Mouse (Mus musculus): ENCODE measurements around the gene Aak1. TPM values are rescaled to one million over a fixed set of nuclear protein-coding genes. Genes with fewer than 3 reads are reported as not detected.

The Aak1 gene
- polyA plus RNA-seq, 1 experiment from 2014 or later, result 33.5 TPM

GRCm38 (mm10) chr6:86956206-86956605 is 106.9 kb downstream of the Aak1 start:
- H3K36me3 ChIP-seq, result peaks cover 75% of the 10 kb centered on the region

GRCm38 (mm10) chr6:86959006-86959405 is 109.7 kb downstream of the Aak1 start:
- Histone ChIP-seq H3K4me2 (no peak overlapping the region), H3K27me3 (replicated peaks) (no peaks in the 10 kb centered on the region), H3K36me3 (peaks cover 79% of the 10 kb centered on the region), H3K9me3 (replicated peaks) (no peaks in the 10 kb centered on the region), H3K4me1 (replicated peaks) (no peaks in the 10 kb centered on the region), H3K27ac (ENCODE audit: poor library complexity, severe bottlenecking) (no peak overlapping the region), H3K9ac (no peak overlapping the region), H3K4me3 (no peak overlapping the region)
- 86% methylated on average over 1 of the region's 1 CpGs for WGBS
- ATAC-seq (ENCODE audit: insufficient number of reproducible peaks, low FRiP score), result no peak

More at GRCm38 (mm10) chr6:86956206-86956605, 106.9 kb downstream of the Aak1 start:
- H3K4me2 ChIP-seq, result no peak overlapping the region
- no peaks in the 10 kb centered on the region for H3K4me1 ChIP-seq (replicated peaks)
- H3K27me3 ChIP-seq (replicated peaks), result no peaks in the 10 kb centered on the region
- H3K27ac ChIP-seq (ENCODE audit: poor library complexity, severe bottlenecking), result no peak overlapping the region
- no peak for ATAC-seq (ENCODE audit: insufficient number of reproducible peaks, low FRiP score)
- no peak overlapping the region for H3K9ac ChIP-seq
- H3K4me3 ChIP-seq, result no peak overlapping the region
- H3K9me3 ChIP-seq (replicated peaks), result no peaks in the 10 kb centered on the region

GRCm38 (mm10) chr6:86963987-86964685 is 114.8 kb downstream of the Aak1 start:
- H3K9ac ChIP-seq, result no peak overlapping the region
- H3K9me3 ChIP-seq (replicated peaks), result no peaks in the 10 kb centered on the region
- H3K27me3 ChIP-seq (replicated peaks), result no peaks in the 10 kb centered on the region
- H3K27ac ChIP-seq (ENCODE audit: poor library complexity, severe bottlenecking), result no peak overlapping the region
- H3K4me2 ChIP-seq, result no peak overlapping the region
- H3K36me3 ChIP-seq, result peaks cover 88% of the 10 kb centered on the region
- H3K4me3 ChIP-seq, result no peak overlapping the region
- no peaks in the 10 kb centered on the region for H3K4me1 ChIP-seq (replicated peaks)
- ATAC-seq (ENCODE audit: insufficient number of reproducible peaks, low FRiP score), result no peak
- 91% methylated on average over 7 of the region's 7 CpGs for WGBS

- 80% methylated on average over 2 of the region's 2 CpGs for WGBS
Observed at GRCm38 (mm10) chr6:86967166-86967565, 117.8 kb downstream of the Aak1 start.

GRCm38 (mm10) chr6:86973956-86974355 is 124.6 kb downstream of the Aak1 start:
- no peak overlapping the region for H3K27ac ChIP-seq (ENCODE audit: poor library complexity, severe bottlenecking)
- WGBS, result 91% methylated on average over 4 of the region's 4 CpGs
- H3K4me3 ChIP-seq, result no peak overlapping the region
- no peak overlapping the region for H3K4me2 ChIP-seq
- H3K36me3 ChIP-seq, result peaks cover 70% of the 10 kb centered on the region
- H3K9me3 ChIP-seq (replicated peaks), result no peaks in the 10 kb centered on the region
- no peak overlapping the region for H3K9ac ChIP-seq
- ATAC-seq (ENCODE audit: insufficient number of reproducible peaks, low FRiP score), result no peak
- H3K27me3 ChIP-seq (replicated peaks), result no peaks in the 10 kb centered on the region
- peaks cover 4% of the 10 kb centered on the region for H3K4me1 ChIP-seq (replicated peaks)

More at GRCm38 (mm10) chr6:86967166-86967565, 117.8 kb downstream of the Aak1 start:
- Histone ChIP-seq H3K4me1 (replicated peaks) (no peaks in the 10 kb centered on the region), H3K9me3 (replicated peaks) (no peaks in the 10 kb centered on the region), H3K4me2 (no peak overlapping the region), H3K4me3 (no peak overlapping the region), H3K27ac (ENCODE audit: poor library complexity, severe bottlenecking) (no peak overlapping the region), H3K9ac (no peak overlapping the region), H3K36me3 (peaks cover 91% of the 10 kb centered on the region), H3K27me3 (replicated peaks) (no peaks in the 10 kb centered on the region)
- ATAC-seq (ENCODE audit: insufficient number of reproducible peaks, low FRiP score), result no peak

- no peak overlapping the region for H3K4me3 ChIP-seq
- H3K9me3 ChIP-seq (replicated peaks), result no peaks in the 10 kb centered on the region
- no peak for ATAC-seq (ENCODE audit: insufficient number of reproducible peaks, low FRiP score)
- WGBS, result 64% methylated on average over 8 of the region's 8 CpGs
- H3K27ac ChIP-seq (ENCODE audit: poor library complexity, severe bottlenecking), result no peak overlapping the region
- H3K9ac ChIP-seq, result no peak overlapping the region
- H3K4me2 ChIP-seq, result no peak overlapping the region
- H3K36me3 ChIP-seq, result peaks cover 50% of the 10 kb centered on the region
- no peaks in the 10 kb centered on the region for H3K27me3 ChIP-seq (replicated peaks)
- H3K4me1 ChIP-seq (replicated peaks), result peaks cover 6% of the 10 kb centered on the region
Observed at GRCm38 (mm10) chr6:86978156-86978908, 129.0 kb downstream of the Aak1 start.

GRCm38 (mm10) chr6:86978909-86979265 is 129.6 kb downstream of the Aak1 start:
- H3K4me3 ChIP-seq, result no peak overlapping the region
- H3K4me1 ChIP-seq (replicated peaks), result peaks cover 6% of the 10 kb centered on the region
- H3K27ac ChIP-seq (ENCODE audit: poor library complexity, severe bottlenecking), result 0 out of 2 replicates have a peak overlapping the region, but pooled peaks have one; percentile 6
- no peak for ATAC-seq (ENCODE audit: insufficient number of reproducible peaks, low FRiP score)
- no peak overlapping the region for H3K9ac ChIP-seq
- no peak overlapping the region for H3K4me2 ChIP-seq
- no peaks in the 10 kb centered on the region for H3K27me3 ChIP-seq (replicated peaks)
- no peaks in the 10 kb centered on the region for H3K9me3 ChIP-seq (replicated peaks)
- 64% methylated on average over 6 of the region's 6 CpGs for WGBS
- H3K36me3 ChIP-seq, result peaks cover 48% of the 10 kb centered on the region

- H3K27me3 ChIP-seq (replicated peaks), result no peaks in the 10 kb centered on the region
- H3K36me3 ChIP-seq, result peaks cover 52% of the 10 kb centered on the region
- no peak overlapping the region for H3K27ac ChIP-seq (ENCODE audit: poor library complexity, severe bottlenecking)
- H3K4me3 ChIP-seq, result no peak overlapping the region
- 73% methylated on average over 2 of the region's 2 CpGs for WGBS
- no peaks in the 10 kb centered on the region for H3K9me3 ChIP-seq (replicated peaks)
- H3K4me1 ChIP-seq (replicated peaks), result peaks cover 6% of the 10 kb centered on the region
- H3K4me2 ChIP-seq, result no peak overlapping the region
- no peak for ATAC-seq (ENCODE audit: insufficient number of reproducible peaks, low FRiP score)
- no peak overlapping the region for H3K9ac ChIP-seq
Observed at GRCm38 (mm10) chr6:86981206-86981605, 131.9 kb downstream of the Aak1 start.

GRCm38 (mm10) chr6:86985314-86986106 is 136.2 kb downstream of the Aak1 start:
- no peak overlapping the region for H3K27ac ChIP-seq (ENCODE audit: poor library complexity, severe bottlenecking)
- H3K4me3 ChIP-seq, result no peak overlapping the region
- WGBS, result 74% methylated on average over 8 of the region's 8 CpGs
- H3K36me3 ChIP-seq, result peaks cover 34% of the 10 kb centered on the region
- H3K9me3 ChIP-seq (replicated peaks), result no peaks in the 10 kb centered on the region
- H3K9ac ChIP-seq, result no peak overlapping the region
- H3K4me2 ChIP-seq, result no peak overlapping the region
- no peaks in the 10 kb centered on the region for H3K27me3 ChIP-seq (replicated peaks)
- peaks cover 33% of the 10 kb centered on the region for H3K4me1 ChIP-seq (replicated peaks)
- no peak for ATAC-seq (ENCODE audit: insufficient number of reproducible peaks, low FRiP score)

- no peaks in the 10 kb centered on the region for H3K27me3 ChIP-seq (replicated peaks)
- H3K4me3 ChIP-seq, result no peak overlapping the region
- ATAC-seq (ENCODE audit: insufficient number of reproducible peaks, low FRiP score), result peak; percentile 56
- WGBS, result 54% methylated on average over 6 of the region's 6 CpGs
- peak overlapping the region; percentile 83 for H3K27ac ChIP-seq (ENCODE audit: poor library complexity, severe bottlenecking)
- H3K9me3 ChIP-seq (replicated peaks), result no peaks in the 10 kb centered on the region
- H3K4me1 ChIP-seq (replicated peaks), result peaks cover 56% of the 10 kb centered on the region
- H3K9ac ChIP-seq, result no peak overlapping the region
- no peak overlapping the region for H3K4me2 ChIP-seq
- H3K36me3 ChIP-seq, result peaks cover 7% of the 10 kb centered on the region; the same call in 1 of the 2 replicates
Observed at GRCm38 (mm10) chr6:86989576-86989975, 140.3 kb downstream of the Aak1 start.

GRCm38 (mm10) chr6:86991041-86991440 is 141.7 kb downstream of the Aak1 start:
- H3K36me3 ChIP-seq, result peaks cover 7% of the 10 kb centered on the region
- H3K27me3 ChIP-seq (replicated peaks), result no peaks in the 10 kb centered on the region
- no peak overlapping the region for H3K9ac ChIP-seq
- H3K27ac ChIP-seq (ENCODE audit: poor library complexity, severe bottlenecking), result peak overlapping the region; percentile 90
- peaks cover 58% of the 10 kb centered on the region for H3K4me1 ChIP-seq (replicated peaks)
- WGBS, result 31% methylated on average over 3 of the region's 3 CpGs
- ATAC-seq (ENCODE audit: insufficient number of reproducible peaks, low FRiP score), result peak; percentile 85
- H3K9me3 ChIP-seq (replicated peaks), result no peaks in the 10 kb centered on the region
- no peak overlapping the region for H3K4me3 ChIP-seq
- H3K4me2 ChIP-seq, result peak overlapping the region; percentile 38

Data from heart, embryonic 12.5 days (tissue).